Mouse (Mus musculus) kidney, postnatal 0 days (tissue): ENCODE measurements around the gene Gm12845. TPM values are rescaled to one million over a fixed set of nuclear protein-coding genes. Genes with fewer than 3 reads are reported as not detected.

ENCODE experiments used
- ATAC-seq: fragments of 200-750 bp; cut with Nextera tagmentation; replicated peaks from 2 replicates; pipeline ENCODE4 v1.8.0; 2017; ENCODE audit warnings: low read depth, moderate number of reproducible peaks, moderate TSS enrichment, moderate library complexity; ENCODE audit not compliant: low FRiP score
- DNase-seq: peaks from one replicate; pipeline ENCODE4 v3.0.0-alpha.2; 2016; ENCODE audit warnings: low spot score
- H3K27ac ChIP-seq: fragments of 300-500 bp; sonication (generic); 2 replicates; pipeline ENCODE4 v1.5.1; 2014; ENCODE audit warnings: mild to moderate bottlenecking
- H3K27me3 ChIP-seq: fragments of 300-500 bp; sonication (generic); 2 replicates; pipeline ENCODE4 v1.6.1; 2014; ENCODE audit warnings: low read length, mixed read lengths; ENCODE audit not compliant: insufficient read depth
- H3K36me3 ChIP-seq: fragments of 300-500 bp; sonication (generic); 2 replicates; pipeline ENCODE4 v1.6.1; 2014; ENCODE audit warnings: low read length, mixed read lengths; ENCODE audit not compliant: insufficient read depth
- H3K4me1 ChIP-seq: fragments of 300-500 bp; sonication (generic); replicated peaks from 2 replicates; pipeline ENCODE4 v1.6.1; 2014; ENCODE audit warnings: antibody characterized with exemption, low read length, mixed read lengths; ENCODE audit not compliant: insufficient read depth
- H3K4me2 ChIP-seq: fragments of 300-500 bp; sonication (generic); 2 replicates; pipeline ENCODE4 v1.6.1; 2014; ENCODE audit warnings: mild to moderate bottlenecking, low read length, moderate library complexity, mixed read lengths
- H3K4me3 ChIP-seq: fragments of 300-500 bp; sonication (generic); replicated peaks from 2 replicates; pipeline ENCODE4 v1.5.1; 2014; ENCODE audit warnings: low read depth, low read length
- H3K9ac ChIP-seq: fragments of 300-500 bp; sonication (generic); 2 replicates; pipeline ENCODE4 v1.6.1; 2014; ENCODE audit warnings: low read depth, low read length
- H3K9me3 ChIP-seq: fragments of 300-500 bp; sonication (generic); replicated peaks from 2 replicates; pipeline ENCODE4 v1.6.1; 2016; ENCODE audit warnings: low read length, inconsistent platforms, mixed read lengths
- CTCF ChIP-seq: IDR thresholded peaks from 2 replicates; pipeline ENCODE4 v1.5.1; 2016; ENCODE audit warnings: antibody characterized with exemption, low read depth, mild to moderate bottlenecking, moderate library complexity
- WGBS: fragments of 180-500 bp; shearing (Covaris S2); extraction: QIAGEN DNeasy Blood & Tissue Kit; methylation state at CpG from one replicate; pipeline ENCODE4 v1.1.7; 2014; 5-methylcytosine and 5-hydroxymethylcytosine counted together
- polyA plus RNA-seq: library from polyadenylated mRNA; unstranded; fragments of >200 nt; fragmentation: Nextera tagmentation; extraction: Ambion mirVana; gene quantifications from 2 replicates; pipeline ENCODE4 v1.2.1, GENCODE M21; 2015

The Gm12845 gene
- polyA plus RNA-seq, 1 experiment from 2014 or later, result not detected

DNA sequence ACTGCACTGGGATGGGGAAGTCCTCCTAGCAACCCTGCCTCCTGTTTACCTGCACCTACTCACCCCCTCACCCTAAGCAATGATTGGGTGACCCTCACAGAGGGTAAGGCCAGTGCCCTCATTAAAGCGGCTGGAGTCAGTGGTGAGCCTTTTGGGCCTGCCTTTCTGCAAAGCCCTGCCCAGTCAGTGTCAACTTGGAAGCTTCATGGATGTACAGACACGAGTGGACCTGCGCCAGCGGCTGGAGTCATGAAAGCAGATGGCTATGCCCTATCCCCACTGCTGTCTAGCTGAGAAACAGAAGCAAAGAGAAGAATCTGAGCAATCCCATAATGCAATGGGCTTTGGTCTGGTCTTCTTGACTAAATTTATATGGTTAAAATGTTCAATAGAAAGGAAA lies 37.9 kb upstream of the Gm12845 start:
- Histone ChIP-seq H3K4me3 (no peak overlapping the region), H3K36me3 (no peaks in the 10 kb centered on the region), H3K9me3 (no peaks in the 10 kb centered on the region), H3K27me3 (no peaks in the 10 kb centered on the region), H3K4me2 (no peak overlapping the region), H3K9ac (no peak overlapping the region), H3K4me1 (peaks cover 3% of the 10 kb centered on the region; the same call in 1 of the 2 replicates), H3K27ac (no peak overlapping the region)
- DNase-seq (no peak), ATAC-seq (no peak)
- TF ChIP-seq CTCF, result no peak
- WGBS, result 80% methylated on average over 4 of the region's 4 CpGs

DNA sequence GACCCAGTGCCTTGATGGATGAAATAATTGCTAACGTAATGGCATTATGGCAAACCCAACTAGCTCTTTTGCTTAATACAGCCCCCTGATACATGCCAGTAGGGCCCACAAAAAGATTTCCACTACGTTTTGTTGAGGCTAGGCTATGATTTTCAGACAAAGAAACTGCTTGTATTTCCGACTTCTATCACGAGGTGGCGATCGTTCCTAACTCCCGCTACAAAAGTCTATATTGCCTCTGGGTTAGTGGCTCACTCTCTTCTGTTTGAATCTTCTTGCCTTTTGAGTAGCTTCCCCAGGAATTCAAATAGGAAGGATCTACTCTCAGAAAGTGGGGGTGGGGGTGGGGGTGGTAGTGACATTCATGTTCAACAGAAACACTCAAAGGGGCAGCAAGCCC lies 18.9 kb upstream of the Gm12845 start:
- H3K9me3 ChIP-seq, result no peaks in the 10 kb centered on the region
- H3K4me3 ChIP-seq, result no peak overlapping the region
- no peaks in the 10 kb centered on the region for H3K36me3 ChIP-seq
- ATAC-seq (no peak), DNase-seq (peak; percentile 79)
- no peak overlapping the region for H3K27ac ChIP-seq
- peak; percentile 84 for TF ChIP-seq CTCF
- no peaks in the 10 kb centered on the region for H3K4me1 ChIP-seq
- H3K9ac ChIP-seq, result no peak overlapping the region
- H3K4me2 ChIP-seq, result no peak overlapping the region
- H3K27me3 ChIP-seq, result no peaks in the 10 kb centered on the region
- 3% methylated on average over 7 of the region's 7 CpGs for whole genome bisulfite sequencing

DNA sequence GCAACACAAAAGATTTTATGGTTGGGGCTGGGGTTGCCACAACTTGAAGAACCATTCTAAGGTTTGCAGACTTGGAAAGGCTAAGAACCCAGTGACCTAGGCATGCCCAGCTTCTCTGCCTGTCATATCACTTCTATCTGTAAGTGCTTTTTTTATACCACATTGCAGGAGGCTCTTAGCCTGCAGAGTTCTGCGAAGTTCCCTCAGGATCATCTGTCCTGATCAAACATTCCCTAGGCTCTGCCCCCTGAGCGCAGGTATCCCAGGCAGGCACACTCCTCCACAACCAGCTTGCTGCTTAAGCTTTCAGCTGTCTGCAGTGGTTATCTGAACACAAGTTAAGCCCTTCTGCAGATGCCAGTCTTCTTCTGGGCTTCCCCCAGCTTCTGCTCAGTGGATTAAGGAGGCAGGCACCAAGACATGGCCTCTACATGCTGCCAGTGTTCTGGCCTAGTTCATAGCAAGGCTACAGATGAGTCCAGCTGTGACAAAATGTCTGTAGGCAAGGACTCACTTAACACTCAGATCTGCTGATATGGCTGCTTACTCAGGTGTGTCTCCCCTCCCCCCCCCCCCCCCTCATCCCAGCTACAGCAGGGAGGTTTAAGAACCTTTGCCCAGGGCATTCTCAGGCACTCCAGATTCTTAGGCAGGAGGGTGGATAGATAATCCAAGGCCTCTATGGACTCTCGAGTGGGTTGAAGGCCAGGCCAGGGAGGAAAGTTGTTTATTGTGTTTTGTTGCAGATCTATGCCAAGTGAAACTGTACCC lies 15.2 kb upstream of the Gm12845 start:
- no peak for TF ChIP-seq CTCF

DNA sequence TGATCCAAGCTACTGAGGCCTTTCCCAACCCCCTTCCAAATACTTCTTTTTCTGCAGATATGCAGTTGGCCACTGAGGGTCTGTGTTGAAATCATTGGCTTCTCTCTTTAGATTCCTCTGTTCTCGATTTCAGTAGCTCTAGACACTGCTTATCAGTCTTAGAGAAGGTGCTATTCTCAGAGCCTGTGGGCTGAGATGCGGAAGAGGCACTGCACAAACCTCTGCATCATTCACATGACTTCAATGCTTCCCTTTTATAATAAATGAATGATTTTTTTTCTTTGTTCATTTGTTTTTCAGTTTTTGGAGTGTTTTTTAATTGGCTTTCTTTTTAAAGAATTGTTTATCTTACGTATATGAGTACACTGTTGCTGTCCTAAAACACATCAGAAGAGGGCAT lies 11.9 kb upstream of the Gm12845 start:
- H3K4me2 ChIP-seq, result no peak overlapping the region
- no peaks in the 10 kb centered on the region for H3K36me3 ChIP-seq
- H3K27me3 ChIP-seq, result no peaks in the 10 kb centered on the region
- no peak for TF ChIP-seq CTCF
- no peaks in the 10 kb centered on the region for H3K9me3 ChIP-seq
- no peak overlapping the region for H3K27ac ChIP-seq
- H3K9ac ChIP-seq, result no peak overlapping the region
- no peak overlapping the region for H3K4me3 ChIP-seq
- ATAC-seq (no peak), DNase-seq (no peak)
- 84% methylated on average over 3 of the region's 3 CpGs for WGBS
- H3K4me1 ChIP-seq, result no peaks in the 10 kb centered on the region

More for the DNA sequence above, 15.2 kb upstream of the Gm12845 start:
- DNase-seq (no peak), ATAC-seq (0 out of 2 replicates have a peak, but pooled peaks have one; percentile 36)
- H3K9me3 ChIP-seq, result no peaks in the 10 kb centered on the region
- H3K4me1 ChIP-seq, result no peaks in the 10 kb centered on the region
- WGBS, result 57% methylated on average over 3 of the region's 3 CpGs
- H3K27me3 ChIP-seq, result no peaks in the 10 kb centered on the region
- H3K9ac ChIP-seq, result no peak overlapping the region
- no peak overlapping the region for H3K4me3 ChIP-seq
- H3K4me2 ChIP-seq, result no peak overlapping the region
- H3K27ac ChIP-seq, result no peak overlapping the region
- no peaks in the 10 kb centered on the region for H3K36me3 ChIP-seq

- Histone ChIP-seq H3K9ac (no peak overlapping the region), H3K4me2 (no peak overlapping the region), H3K4me3 (no peak overlapping the region), H3K36me3 (no peaks in the 10 kb centered on the region), H3K9me3 (no peaks in the 10 kb centered on the region), H3K27me3 (no peaks in the 10 kb centered on the region), H3K27ac (no peak overlapping the region), H3K4me1 (no peaks in the 10 kb centered on the region)
- WGBS, result 80% methylated on average over 6 of the region's 6 CpGs
- ATAC-seq (no peak), DNase-seq (no peak)
- no peak for TF ChIP-seq CTCF
Observed at GRCm38 (mm10) chr4:117713303-117714098, 10.7 kb upstream of the Gm12845 start.

DNA sequence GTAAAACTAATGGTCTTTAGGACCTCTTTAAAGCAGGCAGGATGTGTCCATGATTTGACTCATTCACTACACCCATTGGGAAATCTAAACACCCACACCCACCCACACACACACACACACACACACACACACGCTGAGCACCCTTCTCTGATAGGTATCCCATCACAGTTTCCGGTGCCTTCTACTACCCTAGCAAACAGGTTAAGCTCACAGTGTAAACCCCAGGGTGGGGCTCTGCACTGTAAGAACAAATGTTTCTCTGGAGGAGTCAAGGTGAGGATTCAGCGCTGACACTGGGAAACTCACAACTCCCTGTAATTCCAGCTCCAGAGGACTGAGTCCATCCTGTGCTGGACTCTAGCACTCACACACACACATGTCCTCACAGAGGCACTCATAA lies 7.7 kb downstream of the Gm12845 start:
- no peak overlapping the region for H3K4me3 ChIP-seq
- no peaks in the 10 kb centered on the region for H3K4me1 ChIP-seq
- H3K4me2 ChIP-seq, result no peak overlapping the region
- no peaks in the 10 kb centered on the region for H3K27me3 ChIP-seq
- H3K27ac ChIP-seq, result no peak overlapping the region
- H3K36me3 ChIP-seq, result no peaks in the 10 kb centered on the region
- 76% methylated on average over 3 of the region's 3 CpGs for WGBS
- no peak for TF ChIP-seq CTCF
- H3K9me3 ChIP-seq, result no peaks in the 10 kb centered on the region
- no peak for DNase-seq
- H3K9ac ChIP-seq, result no peak overlapping the region
- ATAC-seq, result no peak
